Mouse (Mus musculus): ENCODE data around the gene Wdr20rt.
"Not testable (repeated sequence)": the region's sequence is repeated elsewhere in the genome, so short reads cannot be mapped to it uniquely, and the experiment has no call there.

Wdr20rt gene

DNA sequence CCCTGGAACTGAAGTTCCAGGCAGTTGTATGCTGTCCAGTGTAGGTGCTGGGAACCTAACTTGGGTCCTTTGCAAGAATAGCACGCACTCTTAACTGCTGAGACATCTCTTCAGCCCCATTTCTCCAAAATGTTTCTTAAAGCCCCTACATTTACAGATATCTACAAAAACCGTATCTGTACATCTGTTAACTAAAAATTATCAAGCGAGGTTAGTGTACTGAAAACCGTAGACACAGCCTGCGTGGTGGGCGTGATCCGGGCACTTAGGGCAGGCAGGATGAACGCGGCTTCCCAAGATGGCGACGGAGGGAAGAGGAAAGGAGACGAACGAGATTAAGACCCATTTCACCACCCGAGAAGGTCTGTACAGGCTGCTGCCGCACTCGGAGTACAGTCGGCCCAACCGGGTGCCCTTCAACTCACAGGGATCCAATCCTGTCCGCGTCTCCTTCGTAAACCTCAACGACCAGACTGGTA, at the start of gene Wdr20rt:
TSS of gene Wdr20rt (plus strand) at position 51 of the 479 bp plus-strand sequence.
- DNase-seq (ENCODE audit: extremely low read depth, low read depth), result no peak

DNA sequence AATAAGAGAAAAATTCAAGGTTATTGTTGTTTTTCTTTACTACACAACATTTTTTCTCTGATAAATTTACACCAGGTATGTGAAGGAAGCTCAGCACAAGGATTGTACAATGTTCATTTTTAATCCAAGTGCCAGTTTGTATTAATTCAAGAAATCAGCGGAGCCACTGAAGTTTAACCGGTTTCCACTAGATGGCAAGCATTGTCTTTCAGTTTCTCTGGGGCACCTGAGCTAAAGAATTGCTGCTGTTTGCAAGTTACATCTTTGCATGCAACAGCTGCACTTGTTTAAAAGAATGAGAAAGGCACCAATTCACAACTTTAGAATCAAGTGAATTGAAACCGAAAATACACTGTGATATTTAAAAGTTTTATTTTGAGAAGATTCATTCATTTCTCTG, 38.0 kb upstream of the Wdr20rt start:
- no peak for DNase-seq (ENCODE audit: extremely low read depth, low read depth)

DNA sequence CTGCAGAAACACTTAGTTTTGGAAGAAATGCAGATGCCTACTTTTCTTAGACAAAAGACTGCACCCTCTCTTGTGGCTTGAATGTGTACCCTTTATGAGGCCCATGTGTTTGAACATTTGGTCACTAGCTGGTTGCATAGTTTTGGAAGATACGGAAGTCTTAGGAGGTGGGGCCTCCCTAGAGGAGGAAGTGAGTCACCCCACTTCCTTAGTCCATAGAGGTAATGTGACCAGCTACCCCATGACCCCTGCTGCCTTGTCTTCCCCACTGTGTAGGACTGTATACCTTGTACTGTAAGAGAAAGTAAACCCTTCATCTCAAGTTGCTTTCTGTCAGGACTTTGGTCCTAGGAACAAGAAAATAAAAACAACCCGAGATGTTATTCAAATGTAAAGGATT, 36.1 kb upstream of the Wdr20rt start:
- DNase-seq (ENCODE audit: extremely low read depth, low read depth), result no peak

DNA sequence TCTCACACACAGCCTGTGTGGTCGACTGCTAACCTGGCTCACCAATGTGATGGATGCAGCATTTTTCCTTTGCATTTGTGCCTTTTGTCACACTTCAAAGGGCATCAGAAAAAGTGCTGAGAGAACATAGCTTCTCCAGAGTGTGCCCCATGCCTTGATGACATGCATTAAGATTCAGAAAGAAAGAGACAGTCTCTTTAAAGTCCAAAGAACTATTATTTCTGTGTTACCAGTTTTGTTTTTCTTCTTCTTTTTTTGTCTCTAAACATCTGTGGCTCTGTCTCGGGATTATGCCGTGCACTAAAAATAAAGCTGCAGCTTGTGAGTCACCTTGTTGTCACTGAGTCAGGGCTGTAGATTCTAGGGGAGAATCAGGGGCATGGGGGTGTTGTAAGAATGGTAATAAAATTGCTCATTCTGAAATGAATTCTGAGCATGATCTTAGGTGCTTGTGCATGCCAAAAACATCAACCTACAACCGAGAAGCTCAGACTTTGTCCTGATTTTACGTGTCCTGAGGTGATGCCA, 31.2 kb upstream of the Wdr20rt start:
- DNase-seq (ENCODE audit: extremely low read depth, low read depth), result no peak

DNA sequence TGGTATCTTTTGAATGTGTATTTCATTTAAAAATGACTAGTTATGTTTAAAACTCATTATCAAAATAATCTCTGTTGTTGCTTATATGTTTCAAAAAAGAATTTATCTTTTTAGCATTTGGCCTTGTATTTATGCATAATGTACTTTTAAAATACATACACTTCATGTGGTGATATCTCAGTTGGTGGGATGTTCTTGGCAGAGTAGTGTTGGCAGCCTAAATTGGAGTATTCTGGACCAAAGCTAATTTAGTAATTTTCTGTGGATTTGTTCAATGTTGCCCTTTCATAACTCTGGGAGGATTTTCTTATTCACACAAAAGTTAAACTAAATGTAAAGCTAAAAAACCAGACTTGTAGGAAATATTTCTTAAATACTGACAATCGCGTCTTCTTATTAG, 23.5 kb upstream of the Wdr20rt start:
- no peak for DNase-seq (ENCODE audit: extremely low read depth, low read depth)

DNA sequence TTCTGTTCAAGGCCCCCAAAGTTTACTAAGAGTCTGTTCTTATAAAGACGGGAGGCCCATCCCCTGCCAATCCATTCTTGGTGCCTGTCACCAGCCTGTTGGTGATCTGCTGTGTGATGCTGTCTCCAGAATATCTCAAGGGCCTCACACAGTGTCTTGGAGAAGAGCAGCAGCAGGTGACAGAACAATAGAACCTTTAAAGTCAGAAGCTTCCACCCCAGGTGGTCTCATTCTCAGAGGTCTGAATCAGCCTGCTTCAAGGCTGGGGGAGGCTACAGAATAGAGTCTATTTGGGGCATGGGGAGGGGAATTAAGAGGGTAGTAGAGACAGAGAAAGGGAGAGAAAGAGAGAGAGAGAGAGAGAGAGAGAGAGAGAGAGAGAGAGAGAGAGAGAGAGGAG, 18.9 kb upstream of the Wdr20rt start:
- DNase-seq (ENCODE audit: extremely low read depth, low read depth), result no peak

DNA sequence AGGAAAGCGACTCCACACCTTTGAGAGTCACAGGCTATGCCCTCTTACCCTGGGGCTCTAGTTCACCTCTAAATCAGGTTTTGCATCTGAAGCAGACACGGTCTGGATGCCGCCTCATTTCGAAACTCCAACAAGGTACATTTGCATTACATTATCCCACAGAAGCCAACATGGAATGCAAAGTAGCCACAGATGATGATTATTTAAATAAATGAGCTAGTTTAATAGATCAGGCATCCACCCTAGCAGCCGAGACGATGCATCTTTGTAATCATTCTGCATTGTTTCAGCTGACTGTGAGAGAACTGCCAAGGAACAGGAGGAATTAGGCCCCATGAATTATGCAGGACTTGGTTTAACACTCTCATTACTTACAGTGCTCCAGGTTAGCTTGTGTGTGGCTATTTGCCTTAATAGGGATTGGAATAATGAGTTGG, 8.9 kb upstream of the Wdr20rt start:
- DNase-seq (ENCODE audit: extremely low read depth, low read depth), result no peak

DNA sequence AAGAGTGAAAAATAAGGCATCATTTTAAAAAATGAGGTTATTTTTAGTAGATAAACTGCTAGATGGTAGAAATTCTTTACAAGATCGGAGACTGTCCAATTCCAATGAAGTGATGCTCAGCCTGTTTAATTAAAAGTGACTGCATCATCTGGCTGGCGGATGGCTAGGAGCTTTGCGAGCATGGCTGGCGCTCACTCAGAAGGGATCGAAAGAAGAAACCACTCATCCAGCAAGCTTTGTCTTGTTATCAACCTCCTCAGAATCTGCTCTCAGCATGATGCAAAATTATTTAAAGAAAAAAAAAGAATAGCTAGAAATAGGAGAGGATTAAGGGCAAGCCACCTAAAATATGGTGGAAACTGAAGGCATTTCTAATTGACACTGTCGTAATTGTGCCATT, 3.3 kb downstream of the Wdr20rt start:
- DNase-seq (ENCODE audit: extremely low read depth, low read depth), result no peak

DNA sequence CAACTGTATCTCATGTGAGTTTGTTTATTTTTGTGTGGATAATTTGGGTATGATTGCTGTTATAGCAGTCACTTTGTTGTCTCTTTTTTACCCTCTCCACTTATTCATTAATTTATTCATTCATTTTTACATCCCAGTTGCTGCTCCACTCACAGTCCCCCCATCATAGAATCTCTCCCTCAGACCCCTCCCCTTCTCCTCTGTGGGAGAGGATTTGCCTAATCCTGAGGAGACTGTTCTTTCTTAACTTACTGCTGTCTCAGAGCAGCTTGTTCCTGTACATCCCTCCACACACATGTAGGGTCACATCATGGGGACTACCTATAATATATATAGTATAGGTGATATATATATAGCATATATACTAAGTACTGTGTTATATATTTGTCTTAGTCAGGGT, 3.7 kb downstream of the Wdr20rt start:
- no peak for DNase-seq (ENCODE audit: extremely low read depth, low read depth)

DNA sequence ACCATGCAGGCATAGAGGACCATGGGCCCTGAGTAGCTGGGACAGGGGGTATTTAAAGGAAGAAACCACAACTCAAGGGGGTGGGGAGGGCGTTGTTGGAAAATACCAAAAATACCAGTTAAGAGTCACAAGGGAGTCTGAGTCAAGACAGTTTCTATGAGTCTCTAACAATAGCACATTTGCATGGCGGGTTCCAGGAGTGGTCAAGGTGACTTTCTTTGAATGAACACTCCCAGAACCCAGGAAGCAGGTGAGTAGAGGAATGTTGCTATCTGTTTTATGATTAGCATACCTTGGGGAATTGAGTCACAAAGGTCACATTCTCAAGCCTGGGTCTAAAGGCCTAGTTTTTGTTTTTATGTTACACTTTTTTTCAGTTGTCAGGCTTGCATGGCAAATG, 7.5 kb downstream of the Wdr20rt start:
- not testable (repeated sequence) for DNase-seq (ENCODE audit: extremely low read depth, low read depth)

DNA sequence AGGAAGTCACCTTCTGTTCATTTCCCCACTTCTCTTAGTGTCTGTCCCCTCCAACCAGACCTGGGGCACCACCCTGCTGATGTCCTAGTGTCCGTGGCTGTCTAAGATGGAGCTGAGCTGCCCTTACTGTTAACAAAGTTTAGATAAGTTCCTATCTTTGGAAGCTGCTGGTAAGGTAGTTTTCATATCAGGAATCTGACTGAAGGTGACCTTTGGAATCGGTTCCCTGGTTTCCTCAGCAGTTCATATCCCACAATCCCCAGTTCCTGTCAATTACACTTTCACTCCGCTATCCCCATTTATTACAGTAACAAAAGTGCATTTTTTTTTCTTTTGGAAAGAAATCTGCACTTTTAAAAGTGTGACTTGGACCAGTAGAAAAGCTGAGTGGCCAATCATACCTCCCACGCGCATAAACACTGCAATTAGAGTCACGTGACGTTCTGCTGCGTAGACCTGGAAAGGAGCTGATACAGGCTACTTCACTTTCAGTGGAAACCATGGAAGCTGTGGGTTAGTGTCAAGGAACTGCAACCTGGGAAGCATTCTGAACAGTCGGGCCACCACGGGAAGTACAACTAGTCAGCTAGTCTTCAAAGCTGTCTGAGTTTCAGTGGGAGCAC, 24.9 kb downstream of the Wdr20rt start:
- DNase-seq (ENCODE audit: extremely low read depth, low read depth), result no peak

DNA sequence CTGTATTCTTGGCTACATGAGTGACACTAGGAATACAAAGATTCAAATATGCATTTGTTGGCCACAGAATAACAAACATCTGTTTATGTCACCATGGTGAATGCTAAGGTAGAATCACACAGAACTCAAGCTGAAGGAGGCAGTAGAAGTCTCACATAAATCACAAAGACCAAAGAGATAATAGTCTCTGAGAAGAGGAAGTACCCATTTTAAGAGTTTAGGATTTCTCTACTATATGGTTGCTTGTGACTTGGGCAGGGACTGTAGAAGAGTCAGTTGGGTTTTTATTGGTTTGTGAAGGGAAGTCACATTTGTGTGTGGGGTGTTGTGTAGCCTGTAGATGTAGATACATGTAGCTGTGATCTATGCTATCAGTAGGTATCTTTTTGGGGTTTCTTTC, 31.6 kb downstream of the Wdr20rt start:
- peak; percentile 11 for DNase-seq (ENCODE audit: extremely low read depth, low read depth)

DNA sequence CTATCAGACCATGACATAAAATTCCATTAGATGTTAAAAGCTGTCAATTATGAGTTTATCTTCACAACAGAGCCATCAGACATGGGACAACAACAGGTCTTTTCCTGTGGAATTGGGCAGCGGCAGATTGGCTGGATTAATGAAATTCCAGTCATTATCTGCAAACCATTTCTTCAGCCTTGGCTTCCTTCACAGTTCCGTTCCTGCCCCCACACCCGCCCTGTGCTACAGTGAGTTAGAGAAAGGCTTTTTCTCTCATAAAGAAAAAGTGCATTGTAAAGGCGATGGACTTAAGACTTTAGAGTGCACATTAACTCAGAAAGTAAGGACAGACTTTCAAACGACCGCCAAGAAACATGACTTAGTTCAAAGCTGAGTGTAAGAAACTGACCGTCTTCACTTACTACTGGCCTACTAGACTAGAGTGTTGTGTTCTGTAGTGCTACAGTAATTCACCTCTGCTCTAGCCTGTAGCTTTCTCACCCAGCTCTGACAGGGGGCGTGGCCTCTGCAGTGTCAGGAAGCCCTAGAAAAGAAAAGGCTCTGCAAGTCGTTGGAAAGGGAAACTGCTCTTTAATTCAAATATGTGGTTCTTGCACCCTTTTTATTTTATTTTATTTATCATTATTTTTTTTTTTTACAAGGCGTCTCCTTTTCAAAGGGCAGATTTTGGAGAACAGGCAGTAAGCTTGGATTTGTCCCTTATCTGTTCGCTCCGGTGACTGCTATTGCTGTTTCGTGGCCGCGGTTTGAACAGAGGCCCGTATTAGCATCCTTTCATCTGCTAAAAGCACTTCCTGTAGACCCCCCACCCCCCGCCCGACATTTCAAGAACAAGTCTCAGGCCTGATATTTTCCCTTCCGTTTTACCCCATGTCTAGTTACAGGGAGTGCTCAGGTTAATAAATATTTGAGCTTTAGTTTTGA, 33.2 kb downstream of the Wdr20rt start:
- peak; percentile 39 for DNase-seq (ENCODE audit: extremely low read depth, low read depth)

DNA sequence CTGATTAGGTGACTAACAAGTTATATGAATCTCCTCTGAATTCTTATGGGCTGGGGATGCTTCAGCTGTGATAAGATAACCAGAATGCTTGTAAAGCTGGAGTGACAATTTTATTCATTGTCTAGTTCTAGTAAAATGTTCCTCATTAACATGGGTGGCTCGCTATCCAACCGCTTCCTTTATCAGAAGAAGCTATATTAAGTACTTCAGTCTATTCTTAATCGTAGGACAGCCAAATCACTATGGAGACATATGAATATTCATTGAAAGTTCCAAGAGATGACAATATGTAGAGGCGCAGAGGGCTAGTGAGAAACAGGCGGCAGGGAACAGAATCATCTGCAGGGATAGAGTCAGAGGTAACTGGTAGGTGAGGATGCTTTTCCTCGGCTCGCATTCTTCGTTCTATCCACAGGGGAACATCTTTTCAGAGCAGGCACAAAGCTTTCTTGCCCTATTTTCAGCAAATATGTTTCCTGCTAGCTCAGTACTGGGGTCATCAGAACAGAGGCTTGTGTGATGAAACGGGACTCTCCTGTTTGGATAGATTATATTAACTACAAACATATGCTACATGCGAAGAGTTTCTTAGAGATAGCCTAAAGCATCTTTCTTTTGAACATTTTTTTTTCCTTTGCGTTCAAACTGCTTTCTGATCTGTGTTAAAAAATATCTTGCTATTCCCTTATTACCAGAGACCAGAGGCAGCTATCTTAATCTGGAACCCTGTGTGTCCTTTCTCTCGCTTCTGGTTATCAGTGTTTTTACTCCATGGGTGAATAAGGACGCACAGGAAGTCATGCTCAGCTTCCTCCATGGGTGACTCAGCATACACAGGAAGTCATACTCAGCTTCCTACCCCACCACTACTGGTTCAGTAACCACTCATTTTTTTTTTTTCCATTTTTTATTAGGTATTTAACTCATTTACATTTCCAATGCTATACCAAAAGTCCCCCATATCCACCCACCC, 34.1 kb downstream of the Wdr20rt start:
- DNase-seq (ENCODE audit: extremely low read depth, low read depth), result peak; percentile 77

DNA sequence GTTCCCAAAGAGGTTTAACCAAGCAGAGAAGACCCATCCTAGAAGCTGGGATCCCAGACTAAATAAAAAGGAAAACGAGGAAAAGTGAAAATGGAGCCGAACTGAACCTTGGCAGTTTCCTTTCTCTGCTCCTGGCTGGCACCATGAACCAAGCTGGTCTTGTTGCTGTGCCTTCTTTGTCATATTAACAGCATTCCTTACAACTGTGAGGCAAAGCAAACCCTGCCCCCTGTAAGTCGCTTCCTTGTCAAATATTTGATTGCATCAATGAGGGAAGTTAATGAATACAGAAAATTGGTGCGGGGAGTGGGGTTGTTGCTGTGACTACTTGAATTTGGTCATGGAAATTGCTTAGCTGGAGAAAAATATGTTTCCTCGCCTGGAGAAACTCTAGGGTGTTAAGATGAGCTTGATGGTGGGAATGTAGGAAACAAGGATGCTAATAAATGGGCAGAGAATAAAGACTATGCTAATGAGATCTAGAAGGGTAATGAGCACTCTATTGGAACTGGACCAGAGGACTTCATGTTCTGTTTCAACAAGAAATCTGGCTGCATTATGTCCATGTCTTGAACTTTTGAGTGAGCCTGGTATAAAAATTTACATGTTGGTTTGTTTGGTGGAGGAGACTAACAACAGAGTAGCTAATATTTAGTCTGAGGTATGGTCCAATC, 43.1 kb downstream of the Wdr20rt start:
- no peak for DNase-seq (ENCODE audit: extremely low read depth, low read depth)

DNA sequence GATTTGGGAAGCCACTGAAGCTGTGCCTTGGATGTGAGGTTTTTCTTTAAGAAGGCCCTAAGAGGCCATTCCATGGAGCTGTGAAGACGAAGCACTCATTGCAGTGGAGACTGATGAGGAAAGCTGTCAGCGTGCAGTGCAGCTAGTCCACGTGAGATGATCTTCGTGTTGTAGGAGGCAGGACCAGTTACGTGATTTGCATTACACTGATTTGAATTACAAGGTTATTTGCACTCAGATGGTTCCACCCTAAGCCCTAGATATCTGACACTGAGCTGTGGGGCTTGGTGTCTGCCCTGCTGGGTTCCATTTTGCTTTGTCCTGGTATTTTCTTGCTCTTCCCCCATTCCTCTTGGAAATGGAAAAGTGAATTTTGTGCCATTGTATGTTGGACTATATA, 44.1 kb downstream of the Wdr20rt start:
- no peak for DNase-seq (ENCODE audit: extremely low read depth, low read depth)

DNA sequence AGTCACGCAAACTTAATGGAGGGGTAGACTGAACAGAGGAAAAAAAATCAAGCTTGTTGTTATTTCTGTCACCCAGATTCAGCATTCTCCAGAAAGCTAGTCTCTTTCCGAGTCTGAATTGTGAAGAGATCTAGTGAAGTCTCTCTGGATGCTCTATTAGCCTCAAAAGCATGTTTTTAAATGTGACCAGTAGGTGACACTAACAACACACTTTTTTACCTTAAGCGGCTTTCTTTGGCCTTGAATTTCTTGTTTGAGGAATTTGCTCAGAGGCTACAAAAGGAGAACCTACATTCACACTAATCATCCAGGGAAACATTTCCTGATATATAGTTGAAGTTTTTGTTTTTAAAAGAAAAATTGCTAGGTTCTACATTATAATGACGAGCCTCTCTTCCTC, 48.5 kb downstream of the Wdr20rt start:
- DNase-seq (ENCODE audit: extremely low read depth, low read depth), result peak; percentile 31

Data from MEL-GATA-1-ER (cell line).